Mouse (Mus musculus): ENCODE data around the gene Ppm1g.

- TF ChIP-seq CTCF (conservative IDR thresholded peaks at IDR 0.05; ENCODE audit: low read length) (no peak), POU5F1 (IDR thresholded peaks at IDR 0.05; ENCODE audit: borderline replicate concordance, low read length) (no peak), NANOG (IDR thresholded peaks at IDR 0.05; ENCODE audit: borderline replicate concordance, low read length) (no peak)
Observed at GRCm38 (mm10) chr5:31242191-31242590, 21.7 kb upstream of the Ppm1g start.
